Mouse (Mus musculus) hindbrain, embryonic 16.5 days (tissue): Measurements from ENCODE around the gene Gm6890. TPM values are rescaled to one million over a fixed set of nuclear protein-coding genes. Genes with fewer than 3 reads are reported as not detected.
"Not testable (repeated sequence)": the region's sequence is repeated elsewhere in the genome, so short reads cannot be mapped to it uniquely, and the experiment has no call there.

ENCODE experiments used
- ATAC-seq: fragments of 200-750 bp; cut with Nextera tagmentation; 2 replicates; pipeline ENCODE4 v1.8.0; 2017; ENCODE audit warnings: moderate TSS enrichment, moderate library complexity
- H3K27ac ChIP-seq: fragments of 300-500 bp; sonication (generic); 2 replicates; pipeline ENCODE4 v1.5.1; 2014; ENCODE audit warnings: low read depth, mild to moderate bottlenecking, control low read depth, low read length, moderate library complexity
- H3K27me3 ChIP-seq: fragments of 300-500 bp; sonication (generic); replicated peaks from 2 replicates; pipeline ENCODE4 v1.6.1; 2014; ENCODE audit warnings: low read length; ENCODE audit not compliant: control insufficient read depth, insufficient read depth
- H3K36me3 ChIP-seq: fragments of 300-500 bp; sonication (generic); 2 replicates; pipeline ENCODE4 v1.6.1; 2014; ENCODE audit warnings: mild to moderate bottlenecking, low read length, moderate library complexity, mixed read lengths; ENCODE audit not compliant: control insufficient read depth, insufficient read depth
- H3K4me1 ChIP-seq: fragments of 300-500 bp; sonication (generic); 2 replicates; pipeline ENCODE4 v1.6.1; 2014; ENCODE audit warnings: low read depth, low read length; ENCODE audit not compliant: control insufficient read depth, insufficient read depth
- H3K4me2 ChIP-seq: fragments of 300-500 bp; sonication (generic); 2 replicates; pipeline ENCODE4 v1.6.1; 2014; ENCODE audit warnings: mild to moderate bottlenecking, low read length, control low read depth, moderate library complexity
- H3K4me3 ChIP-seq: fragments of 300-500 bp; sonication (generic); 2 replicates; pipeline ENCODE4 v1.5.1; 2014; ENCODE audit warnings: mild to moderate bottlenecking, low read length, control low read depth, moderate library complexity
- H3K9ac ChIP-seq: fragments of 300-500 bp; sonication (generic); 2 replicates; pipeline ENCODE4 v1.6.1; 2014; ENCODE audit warnings: low read depth, mild to moderate bottlenecking, control low read depth, low read length, moderate library complexity
- H3K9me3 ChIP-seq: fragments of 300-500 bp; sonication (generic); 2 replicates; pipeline ENCODE4 v1.6.1; 2014; ENCODE audit warnings: mild to moderate bottlenecking, low read length, moderate library complexity; ENCODE audit not compliant: control insufficient read depth
- WGBS: fragments of 180-500 bp; shearing (Covaris S2); extraction: QIAGEN DNeasy Blood & Tissue Kit; methylation state at CpG from one replicate; pipeline ENCODE4 v1.1.7; 2014; 5-methylcytosine and 5-hydroxymethylcytosine counted together
- polyA plus RNA-seq: library from polyadenylated mRNA; unstranded; fragments of >200 nt; fragmentation: Nextera tagmentation; extraction: Ambion mirVana; gene quantifications from 2 replicates; pipeline ENCODE4 v1.2.1, GENCODE M21; 2015

The Gm6890 gene
- polyA plus RNA-seq: not detected in 2 replicates

GRCm38 (mm10) chrX:74740627-74741026 lies at the start of gene Gm6890:
Gene Gm6890 (plus strand): TSS chrX:74740927.
- not testable (repeated sequence) for H3K27ac ChIP-seq, H3K4me2 ChIP-seq, H3K9ac ChIP-seq, H3K4me3 ChIP-seq, ATAC-seq, H3K9me3 ChIP-seq, H3K4me1 ChIP-seq, H3K27me3 ChIP-seq, H3K36me3 ChIP-seq
- 85% methylated on average over 8 of the region's 9 CpGs for WGBS

- not testable (repeated sequence) for H3K9me3 ChIP-seq, H3K4me1 ChIP-seq, H3K27me3 ChIP-seq, H3K4me2 ChIP-seq, H3K4me3 ChIP-seq, H3K36me3 ChIP-seq, ATAC-seq, H3K9ac ChIP-seq, H3K27ac ChIP-seq
- 97% methylated on average over 4 of the region's 10 CpGs for WGBS
These were observed 14.5 kb upstream of the Gm6890 start for GRCm38 (mm10) chrX:74726195-74726594.

DNA sequence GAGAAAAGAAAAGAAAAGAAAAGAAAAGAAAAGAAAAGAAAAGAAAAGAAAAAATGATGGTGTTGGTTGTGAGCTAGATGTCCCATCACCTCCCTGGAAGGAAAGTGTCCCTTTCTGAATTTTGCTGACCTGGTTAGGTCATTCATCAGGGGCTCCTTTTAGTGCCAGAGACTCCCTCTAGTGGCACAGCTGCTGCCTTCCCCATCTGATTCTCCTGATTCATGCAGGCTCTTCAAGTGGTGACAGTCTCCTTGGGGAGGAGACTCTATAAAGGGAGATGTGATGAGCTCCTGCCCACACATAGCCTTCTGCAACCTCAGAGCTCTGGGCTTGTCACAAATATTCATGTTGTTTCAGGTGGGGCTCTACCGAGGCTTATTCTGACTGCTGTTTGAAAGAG lies 30.0 kb downstream of the Gm6890 start:
- H3K36me3 ChIP-seq, H3K4me3 ChIP-seq, H3K4me2 ChIP-seq, H3K4me1 ChIP-seq, ATAC-seq, H3K27me3 ChIP-seq, H3K9ac ChIP-seq, H3K27ac ChIP-seq, H3K9me3 ChIP-seq: not testable (repeated sequence)
- WGBS: no CpG with 5 or more reads among the region's 1 CpGs

Other genes starting within 250 kb of the Gm6890 start
- not detected in 2 replicates for gene Olfr1326-ps1, start 166.0 kb upstream of the Gm6890 start, polyA plus RNA-seq
- gene Olfr1325, start 148.2 kb upstream of the Gm6890 start, polyA plus RNA-seq: not detected in 2 replicates
- 0.27 and 0.29 TPM in 2 replicates for gene Gm5640, start 95.3 kb upstream of the Gm6890 start, polyA plus RNA-seq
- 0.14 and 0.15 TPM in 2 replicates for gene Gm5936, start 96.3 kb downstream of the Gm6890 start, polyA plus RNA-seq